18 mouse cellular contexts compared by ENCODE assay signal in genomic region chr5:64280191-64280590, GRCm38 (mm10).
DNase-seq lines count a peak whose midpoint lies in the region; ATAC-seq lines count a peak whose summit lies in the region.
"Had no signal": no experiment of that assay in that cellular context is flagged by ENCODE, and none has a peak within 500 bp of the region (broad histone marks: within the 10 kb centered on the region; RNA-seq: fewer than 3 reads in every experiment).

No protein-coding gene starts in this region.

- H3K4me3 ChIP-seq in heart, embryonic 16.5 days (ENCODE audit: low read length), result no peak overlapping the region
- H3K4me3 ChIP-seq in neural tube, embryonic 15.5 days (replicated peaks), result no peak overlapping the region
- H3K4me3 ChIP-seq: hindbrain, embryonic 12.5 days; limb, embryonic 13.5 days; liver, embryonic 15.5 days had no signal

- H3K9ac ChIP-seq in heart, embryonic 16.5 days (ENCODE audit: low read length), result no peak overlapping the region
- no peak overlapping the region for H3K9ac ChIP-seq in neural tube, embryonic 15.5 days (replicated peaks)
- H3K9ac ChIP-seq: hindbrain, embryonic 12.5 days; limb, embryonic 13.5 days; liver, embryonic 15.5 days had no signal

- H3K36me3 ChIP-seq in heart, embryonic 16.5 days (ENCODE audit: control insufficient read depth, insufficient read depth), result peaks cover 20% of the 10 kb centered on the region
- H3K36me3 ChIP-seq in neural tube, embryonic 15.5 days, result peaks cover 14% of the 10 kb centered on the region; the same call in 1 of the 2 replicates

- peak; percentile 36 for DNase-seq in cerebellum, adult 9-11 months
- DNase-seq in cerebellum, postnatal 4 days (ENCODE audit: low spot score in 2 of 2), result no peak
- no peak for DNase-seq in heart, postnatal 36 days
- DNase-seq in neural tube, embryonic 10.5 days (ENCODE audit: extremely low spot score, low spot score), result no peak
- DNase-seq in cerebellum, postnatal 36 days, result peak; percentile 19 to 25
- no peak for DNase-seq in spleen, postnatal 10 days (ENCODE audit: low spot score in 2 of 2)
- DNase-seq: adrenal gland, adult 8-10 months; B cell, adult 2 months; kidney, adult 11 months; layer of hippocampus, postnatal 36 days; lung, postnatal 10 days; thymus, adult 18-20 months had no signal

- H3K4me1 ChIP-seq in heart, embryonic 16.5 days (ENCODE audit: control insufficient read depth, insufficient read depth, low read length), result peaks cover 11% of the 10 kb centered on the region
- H3K4me1 ChIP-seq in neural tube, embryonic 15.5 days, result peaks cover 10% of the 10 kb centered on the region
- H3K4me1 ChIP-seq: hindbrain, embryonic 12.5 days; liver, embryonic 15.5 days had no signal

- ATAC-seq in heart, embryonic 16.5 days (replicated peaks; ENCODE audit: extremely low read depth, insufficient read depth, low FRiP score), result 0 out of 2 replicates have a peak, but pooled peaks have one; percentile 24
- peak; percentile 84 for ATAC-seq in neural tube, embryonic 15.5 days (ENCODE audit: low FRiP score)
- ATAC-seq: forebrain, embryonic 14.5 days had no signal

- intact Hi-C loops in heart, postnatal 36 days (cut with DNase I), result no loop called here

- no peaks in the 10 kb centered on the region for H3K27me3 ChIP-seq in heart, embryonic 16.5 days (ENCODE audit: control insufficient read depth, insufficient read depth, low read length)
- H3K27me3 ChIP-seq in neural tube, embryonic 15.5 days (replicated peaks), result no peaks in the 10 kb centered on the region
- H3K27me3 ChIP-seq: hindbrain, embryonic 12.5 days; limb, embryonic 13.5 days; liver, embryonic 15.5 days had no signal

- WGBS in heart, embryonic 16.5 days, result 62% methylated on average over 8 of the region's 8 CpGs
- 71% methylated on average over 8 of the region's 8 CpGs for WGBS in neural tube, embryonic 15.5 days

- H3K4me2 ChIP-seq in heart, embryonic 16.5 days (ENCODE audit: low read depth, low read length), result no peak overlapping the region
- no peak overlapping the region for H3K4me2 ChIP-seq in neural tube, embryonic 15.5 days
- H3K4me2 ChIP-seq: hindbrain, embryonic 12.5 days; limb, embryonic 13.5 days; liver, embryonic 15.5 days had no signal

- H3K9me3 ChIP-seq in heart, embryonic 16.5 days (replicated peaks; ENCODE audit: control insufficient read depth, low read length), result no peaks in the 10 kb centered on the region
- no peaks in the 10 kb centered on the region for H3K9me3 ChIP-seq in neural tube, embryonic 15.5 days (replicated peaks)
- H3K9me3 ChIP-seq: hindbrain, embryonic 12.5 days; limb, embryonic 13.5 days; liver, embryonic 15.5 days had no signal

- no peak overlapping the region for H3K27ac ChIP-seq in heart, embryonic 16.5 days (ENCODE audit: low read length)
- 0 out of 2 replicates have a peak overlapping the region, but pooled peaks have one; percentile 18 for H3K27ac ChIP-seq in neural tube, embryonic 15.5 days (replicated peaks)
- H3K27ac ChIP-seq: hindbrain, embryonic 12.5 days; limb, embryonic 13.5 days; liver, embryonic 15.5 days had no signal

Comparison
In these comparisons a context has a peak if more than half of its experiments do, and no peak if none do; other contexts are left out.
1. DNase-seq: peak in cerebellum, adult 9-11 months (single experiment) and cerebellum, postnatal 36 days (2 of 2); none in cerebellum, postnatal 4 days (0 of 2), heart, postnatal 36 days (0 of 2), neural tube, embryonic 10.5 days (single experiment) and spleen, postnatal 10 days (0 of 2).